Mouse (Mus musculus): ENCODE data around the gene Sez6. TPM values are rescaled to one million over a fixed set of nuclear protein-coding genes. Genes with fewer than 3 reads are reported as not detected.

The Sez6 gene
- polyA plus RNA-seq, 1 experiment from 2014 or later: 0.15 TPM

DNA sequence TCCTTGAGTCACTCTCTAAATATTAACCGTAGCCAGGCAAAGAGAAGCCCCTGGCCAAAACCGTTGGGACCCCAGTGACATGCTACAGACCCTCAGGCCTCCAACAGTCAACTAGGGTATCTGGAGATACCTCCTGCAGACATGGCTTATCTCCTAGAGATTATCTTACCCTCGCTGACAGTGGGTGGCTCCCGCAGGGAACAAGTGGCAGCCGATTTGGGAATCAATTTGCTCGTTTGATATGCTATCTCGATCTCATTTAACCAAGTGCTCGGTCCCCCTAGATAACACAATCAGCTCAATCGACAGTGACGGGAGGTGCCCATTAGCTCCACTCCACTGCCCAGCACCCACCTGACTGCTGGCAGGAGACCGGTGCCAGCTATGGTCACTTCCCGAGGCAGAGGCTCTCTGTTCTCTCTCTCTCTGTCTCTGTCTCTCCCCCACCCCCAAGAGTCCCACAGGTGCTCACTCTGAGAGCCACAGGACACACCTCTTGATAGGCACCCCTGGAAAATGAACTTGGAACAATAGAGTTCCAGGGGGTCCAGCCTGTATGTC is 19.6 kb downstream of the Sez6 start:
- Histone ChIP-seq H3K4me2 (ENCODE audit: low read length) (no peak overlapping the region), H3K36me3 (ENCODE audit: control insufficient read depth, insufficient read depth, low read length) (no peaks in the 10 kb centered on the region), H3K27me3 (ENCODE audit: control insufficient read depth, insufficient read depth, low read length) (peaks cover 50% of the 10 kb centered on the region), H3K4me3 (ENCODE audit: control insufficient read depth in 1 of 2, insufficient read depth in 1 of 2, low read depth in 1 of 2, low read length in 2 of 2) (no peak overlapping the region), H3K4me1 (ENCODE audit: control insufficient read depth in 2 of 2, insufficient read depth in 2 of 2, low read length in 2 of 2) (no peaks in the 10 kb centered on the region), H3K9ac (ENCODE audit: low read length) (no peak overlapping the region), H3K9me3 (ENCODE audit: control insufficient read depth, low read length) (no peaks in the 10 kb centered on the region), H3K27ac (replicated peaks in 1 of 2; ENCODE audit: control insufficient read depth in 1 of 2, insufficient read depth in 1 of 2, low read depth in 2 of 2, low read length in 2 of 2) (no peak overlapping the region)
- no peak for ATAC-seq (ENCODE audit: insufficient number of reproducible peaks, insufficient read depth, low FRiP score, low read depth)
- WGBS: 4% methylated on average over 12 of the region's 12 CpGs

DNA sequence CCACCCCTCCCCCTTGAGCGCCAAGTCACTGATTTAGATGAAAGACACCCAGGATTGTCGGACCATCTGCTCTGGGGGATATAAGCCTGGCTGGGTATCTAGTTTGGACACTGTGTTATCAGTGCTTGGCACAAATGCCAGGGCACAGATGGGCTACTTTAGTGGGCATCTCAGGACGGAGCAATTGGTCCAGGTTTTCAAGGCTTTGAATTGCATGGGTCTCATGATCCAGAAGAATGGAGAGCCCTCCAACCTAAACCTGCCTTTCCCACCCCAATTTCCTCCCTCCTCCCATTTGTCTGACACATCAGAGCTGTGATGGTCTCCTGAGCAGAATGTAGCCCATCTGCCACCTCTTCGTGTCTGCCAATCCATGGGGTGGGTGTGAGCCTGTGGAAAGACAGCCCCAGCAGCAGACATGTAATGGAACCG is 20.2 kb downstream of the Sez6 start:
- no peak overlapping the region for H3K27ac ChIP-seq (replicated peaks in 1 of 2; ENCODE audit: control insufficient read depth in 1 of 2, insufficient read depth in 1 of 2, low read depth in 2 of 2, low read length in 2 of 2)
- no peak for ATAC-seq (ENCODE audit: insufficient number of reproducible peaks, insufficient read depth, low FRiP score, low read depth)
- 29% methylated on average over 5 of the region's 5 CpGs for WGBS
- H3K4me1 ChIP-seq (ENCODE audit: control insufficient read depth in 2 of 2, insufficient read depth in 2 of 2, low read length in 2 of 2): no peaks in the 10 kb centered on the region
- no peaks in the 10 kb centered on the region for H3K9me3 ChIP-seq (ENCODE audit: control insufficient read depth, low read length)
- H3K4me3 ChIP-seq (ENCODE audit: control insufficient read depth in 1 of 2, insufficient read depth in 1 of 2, low read depth in 1 of 2, low read length in 2 of 2): no peak overlapping the region
- H3K4me2 ChIP-seq (ENCODE audit: low read length): no peak overlapping the region
- H3K36me3 ChIP-seq (ENCODE audit: control insufficient read depth, insufficient read depth, low read length): no peaks in the 10 kb centered on the region
- no peak overlapping the region for H3K9ac ChIP-seq (ENCODE audit: low read length)
- peaks cover 49% of the 10 kb centered on the region for H3K27me3 ChIP-seq (ENCODE audit: control insufficient read depth, insufficient read depth, low read length)

DNA sequence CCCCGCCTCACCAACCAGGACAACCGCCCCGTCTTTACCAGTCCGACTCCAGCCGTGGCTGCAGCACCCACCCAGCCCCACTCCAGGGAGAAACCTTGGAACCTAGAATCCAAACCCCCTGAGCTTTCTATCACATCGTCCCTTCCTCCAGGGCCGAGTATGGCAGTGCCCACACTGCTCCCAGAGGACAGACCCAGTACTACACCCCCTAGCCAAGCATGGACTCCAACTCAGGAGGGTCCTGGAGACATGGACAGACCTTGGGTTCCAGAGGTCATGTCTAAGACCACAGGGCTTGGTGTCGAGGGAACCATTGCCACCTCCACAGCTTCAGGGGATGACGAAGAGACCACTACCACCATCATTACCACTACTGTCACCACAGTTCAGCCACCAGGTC is 23.1 kb downstream of the Sez6 start:
- ATAC-seq (ENCODE audit: insufficient number of reproducible peaks, insufficient read depth, low FRiP score, low read depth): no peak
- H3K27me3 ChIP-seq (ENCODE audit: control insufficient read depth, insufficient read depth, low read length): peaks cover 32% of the 10 kb centered on the region

DNA sequence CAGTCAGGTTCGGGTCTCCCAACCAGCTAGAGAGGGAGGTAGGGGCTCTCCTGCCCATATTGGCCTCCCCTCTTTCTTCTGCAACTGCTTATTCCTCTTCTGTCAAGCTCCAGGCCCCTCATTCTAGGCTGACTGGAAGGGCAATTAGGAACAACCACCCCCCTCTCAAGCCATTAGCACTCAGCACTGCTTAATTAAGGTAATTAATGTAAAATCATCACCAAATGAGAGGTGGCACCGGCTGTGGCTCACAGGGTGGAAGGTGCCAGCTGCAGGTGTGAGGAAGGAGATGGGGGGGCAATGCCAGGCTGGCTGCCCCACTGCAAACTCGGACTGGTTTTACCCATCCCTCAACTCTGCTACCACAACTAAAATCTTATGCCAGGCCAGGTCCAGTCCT is 25.8 kb downstream of the Sez6 start:
- H3K27me3 ChIP-seq (ENCODE audit: control insufficient read depth, insufficient read depth, low read length): peaks cover 11% of the 10 kb centered on the region; the same call in 1 of the 2 replicates
- no peaks in the 10 kb centered on the region for H3K36me3 ChIP-seq (ENCODE audit: control insufficient read depth, insufficient read depth, low read length)
- H3K4me3 ChIP-seq (ENCODE audit: control insufficient read depth in 1 of 2, insufficient read depth in 1 of 2, low read depth in 1 of 2, low read length in 2 of 2): no peak overlapping the region
- no peak overlapping the region for H3K27ac ChIP-seq (replicated peaks in 1 of 2; ENCODE audit: control insufficient read depth in 1 of 2, insufficient read depth in 1 of 2, low read depth in 2 of 2, low read length in 2 of 2)
- no peak for ATAC-seq (ENCODE audit: insufficient number of reproducible peaks, insufficient read depth, low FRiP score, low read depth)
- peaks cover 3 to 9% of the 10 kb centered on the region in 2 experiments; a peak in 1 of 4 replicates for H3K4me1 ChIP-seq (ENCODE audit: control insufficient read depth in 2 of 2, insufficient read depth in 2 of 2, low read length in 2 of 2)
- H3K9me3 ChIP-seq (ENCODE audit: control insufficient read depth, low read length): no peaks in the 10 kb centered on the region
- WGBS: 50% methylated on average over 3 of the region's 3 CpGs
- H3K9ac ChIP-seq (ENCODE audit: low read length): no peak overlapping the region
- H3K4me2 ChIP-seq (ENCODE audit: low read length): no peak overlapping the region

More for the DNA sequence above, 23.1 kb downstream of the Sez6 start:
- 32% methylated on average over 9 of the region's 9 CpGs for WGBS
- Histone ChIP-seq H3K9ac (ENCODE audit: low read length) (no peak overlapping the region), H3K9me3 (ENCODE audit: control insufficient read depth, low read length) (no peaks in the 10 kb centered on the region), H3K4me3 (ENCODE audit: control insufficient read depth in 1 of 2, insufficient read depth in 1 of 2, low read depth in 1 of 2, low read length in 2 of 2) (no peak overlapping the region), H3K4me1 (ENCODE audit: control insufficient read depth in 2 of 2, insufficient read depth in 2 of 2, low read length in 2 of 2) (no peaks in the 10 kb centered on the region), H3K27ac (replicated peaks in 1 of 2; ENCODE audit: control insufficient read depth in 1 of 2, insufficient read depth in 1 of 2, low read depth in 2 of 2, low read length in 2 of 2) (no peak overlapping the region), H3K36me3 (ENCODE audit: control insufficient read depth, insufficient read depth, low read length) (no peaks in the 10 kb centered on the region), H3K4me2 (ENCODE audit: low read length) (no peak overlapping the region)

DNA sequence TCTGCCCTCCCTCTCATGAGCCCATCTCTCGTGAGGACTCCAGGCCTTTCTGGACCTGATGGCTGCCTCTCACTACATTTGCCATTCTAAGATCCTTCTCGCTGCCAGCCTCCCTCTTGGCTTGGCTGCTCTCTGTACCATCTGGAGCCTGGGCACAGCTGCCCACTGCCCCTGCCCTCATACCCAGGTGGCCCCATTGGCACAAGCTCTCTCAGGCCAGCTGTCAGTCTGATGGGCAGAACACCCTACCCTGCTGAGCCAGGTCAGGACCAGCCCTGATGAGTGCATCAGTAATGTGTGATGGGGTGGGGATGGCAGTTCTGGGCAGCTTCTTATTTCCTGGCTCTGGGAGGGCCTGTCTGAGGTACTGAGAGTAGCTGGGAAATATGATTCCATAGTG is 27.7 kb downstream of the Sez6 start:
- Histone ChIP-seq H3K27ac (replicated peaks in 1 of 2; ENCODE audit: control insufficient read depth in 1 of 2, insufficient read depth in 1 of 2, low read depth in 2 of 2, low read length in 2 of 2) (no peak overlapping the region), H3K36me3 (ENCODE audit: control insufficient read depth, insufficient read depth, low read length) (no peaks in the 10 kb centered on the region)

DNA sequence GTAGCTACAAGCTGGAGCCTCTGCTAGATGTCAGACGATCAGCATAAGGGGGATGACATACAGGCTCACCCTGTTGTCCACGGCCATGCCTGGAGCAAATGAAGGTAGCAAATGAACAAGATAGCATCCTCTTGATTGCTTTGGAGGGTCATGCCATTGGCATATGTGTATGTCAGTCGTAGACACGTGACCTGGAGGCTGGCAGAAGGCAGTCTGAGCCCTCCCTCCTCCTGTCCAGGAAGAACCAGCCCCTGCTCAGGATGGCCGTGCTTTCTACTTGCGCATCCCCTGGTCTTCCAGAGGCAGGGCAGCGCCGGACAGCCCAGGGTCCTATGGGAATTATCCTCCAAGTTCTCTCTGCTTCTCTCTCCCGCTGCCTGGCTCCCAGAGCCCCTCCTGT is 28.3 kb downstream of the Sez6 start:
- Histone ChIP-seq H3K36me3 (ENCODE audit: control insufficient read depth, insufficient read depth, low read length) (no peaks in the 10 kb centered on the region), H3K4me2 (ENCODE audit: low read length) (no peak overlapping the region), H3K9me3 (ENCODE audit: control insufficient read depth, low read length) (no peaks in the 10 kb centered on the region), H3K27me3 (ENCODE audit: control insufficient read depth, insufficient read depth, low read length) (0 out of 2 replicates have a peak, but pooled peaks cover 6% of the 10 kb centered on the region), H3K9ac (ENCODE audit: low read length) (no peak overlapping the region), H3K4me1 (ENCODE audit: control insufficient read depth in 2 of 2, insufficient read depth in 2 of 2, low read length in 2 of 2) (peaks cover 3 to 9% of the 10 kb centered on the region in 2 experiments; a peak in 1 of 4 replicates), H3K27ac (replicated peaks in 1 of 2; ENCODE audit: control insufficient read depth in 1 of 2, insufficient read depth in 1 of 2, low read depth in 2 of 2, low read length in 2 of 2) (no peak overlapping the region), H3K4me3 (ENCODE audit: control insufficient read depth in 1 of 2, insufficient read depth in 1 of 2, low read depth in 1 of 2, low read length in 2 of 2) (no peak overlapping the region)
- 40% methylated on average over 9 of the region's 9 CpGs for WGBS
- no peak for ATAC-seq (ENCODE audit: insufficient number of reproducible peaks, insufficient read depth, low FRiP score, low read depth)

More for the DNA sequence above, 27.7 kb downstream of the Sez6 start:
- Histone ChIP-seq H3K9me3 (ENCODE audit: control insufficient read depth, low read length) (no peaks in the 10 kb centered on the region), H3K4me3 (ENCODE audit: control insufficient read depth in 1 of 2, insufficient read depth in 1 of 2, low read depth in 1 of 2, low read length in 2 of 2) (no peak overlapping the region), H3K4me1 (ENCODE audit: control insufficient read depth in 2 of 2, insufficient read depth in 2 of 2, low read length in 2 of 2) (peaks cover 3 to 9% of the 10 kb centered on the region in 2 experiments; a peak in 1 of 4 replicates), H3K9ac (ENCODE audit: low read length) (no peak overlapping the region), H3K27me3 (ENCODE audit: control insufficient read depth, insufficient read depth, low read length) (0 out of 2 replicates have a peak, but pooled peaks cover 6% of the 10 kb centered on the region), H3K4me2 (ENCODE audit: low read length) (no peak overlapping the region)
- WGBS: 88% methylated on average over 2 of the region's 2 CpGs
- no peak for ATAC-seq (ENCODE audit: insufficient number of reproducible peaks, insufficient read depth, low FRiP score, low read depth)

DNA sequence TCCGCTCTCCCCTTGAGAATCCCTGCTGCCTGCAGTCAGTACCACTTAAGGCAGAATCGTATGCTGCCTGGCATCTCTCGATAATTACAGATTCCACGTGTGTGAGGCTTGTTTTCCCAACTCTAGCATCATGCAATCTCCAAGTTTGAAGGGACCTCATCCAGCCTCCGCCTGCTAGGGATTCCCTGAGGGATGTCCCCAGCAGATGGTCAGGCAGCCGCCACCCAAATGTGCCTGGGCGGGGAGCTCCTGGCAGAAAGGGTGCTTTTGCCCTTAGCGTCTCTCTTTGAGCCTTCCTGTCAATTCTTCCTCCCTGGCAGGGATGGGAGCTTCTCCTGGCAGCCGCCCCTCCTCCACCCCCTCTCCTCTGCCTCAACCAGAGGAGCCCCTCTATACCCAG is 29.6 kb downstream of the Sez6 start:
- Histone ChIP-seq H3K9ac (ENCODE audit: low read length) (no peak overlapping the region), H3K4me2 (ENCODE audit: low read length) (no peak overlapping the region), H3K27ac (replicated peaks in 1 of 2; ENCODE audit: control insufficient read depth in 1 of 2, insufficient read depth in 1 of 2, low read depth in 2 of 2, low read length in 2 of 2) (no peak overlapping the region), H3K36me3 (ENCODE audit: control insufficient read depth, insufficient read depth, low read length) (no peaks in the 10 kb centered on the region), H3K4me3 (ENCODE audit: control insufficient read depth in 1 of 2, insufficient read depth in 1 of 2, low read depth in 1 of 2, low read length in 2 of 2) (no peak overlapping the region), H3K4me1 (ENCODE audit: control insufficient read depth in 2 of 2, insufficient read depth in 2 of 2, low read length in 2 of 2) (peaks cover 14% of the 10 kb centered on the region in 2 experiments; a peak in 3 of 4 replicates), H3K9me3 (ENCODE audit: control insufficient read depth, low read length) (no peaks in the 10 kb centered on the region), H3K27me3 (ENCODE audit: control insufficient read depth, insufficient read depth, low read length) (0 out of 2 replicates have a peak, but pooled peaks cover 6% of the 10 kb centered on the region)
- ATAC-seq (ENCODE audit: insufficient number of reproducible peaks, insufficient read depth, low FRiP score, low read depth): no peak
- 65% methylated on average over 9 of the region's 9 CpGs for WGBS

DNA sequence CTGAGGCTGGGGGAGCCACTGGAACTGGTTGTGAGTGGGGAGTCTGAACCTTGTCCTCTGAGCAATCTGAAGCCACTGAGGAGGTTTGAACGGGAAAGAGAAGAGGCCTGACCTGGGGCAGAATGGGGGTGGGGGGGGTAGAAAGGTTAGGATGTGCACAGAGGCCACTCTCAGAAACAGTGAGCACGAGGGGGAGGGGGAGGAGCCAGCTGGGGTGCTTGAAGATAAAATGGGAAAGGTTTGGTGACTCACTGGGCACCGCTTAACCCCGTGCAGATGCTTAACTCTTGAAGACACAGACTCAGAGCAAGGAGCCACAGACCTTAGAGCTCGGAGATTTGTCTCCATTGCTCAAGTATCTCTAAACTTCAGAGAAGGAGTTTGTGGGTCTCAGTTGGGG is 30.3 kb downstream of the Sez6 start:
- no peak overlapping the region for H3K27ac ChIP-seq (replicated peaks in 1 of 2; ENCODE audit: control insufficient read depth in 1 of 2, insufficient read depth in 1 of 2, low read depth in 2 of 2, low read length in 2 of 2)
- no peaks in the 10 kb centered on the region for H3K36me3 ChIP-seq (ENCODE audit: control insufficient read depth, insufficient read depth, low read length)
- ATAC-seq (ENCODE audit: insufficient number of reproducible peaks, insufficient read depth, low FRiP score, low read depth): no peak
- 22% methylated on average over 5 of the region's 5 CpGs for WGBS
- no peaks in the 10 kb centered on the region for H3K9me3 ChIP-seq (ENCODE audit: control insufficient read depth, low read length)
- H3K27me3 ChIP-seq (ENCODE audit: control insufficient read depth, insufficient read depth, low read length): 0 out of 2 replicates have a peak, but pooled peaks cover 6% of the 10 kb centered on the region
- H3K4me2 ChIP-seq (ENCODE audit: low read length): no peak overlapping the region
- H3K4me1 ChIP-seq (ENCODE audit: control insufficient read depth in 2 of 2, insufficient read depth in 2 of 2, low read length in 2 of 2): peaks cover 16 to 18% of the 10 kb centered on the region in 2 experiments; a peak in 3 of 4 replicates
- H3K4me3 ChIP-seq (ENCODE audit: control insufficient read depth in 1 of 2, insufficient read depth in 1 of 2, low read depth in 1 of 2, low read length in 2 of 2): no peak overlapping the region
- H3K9ac ChIP-seq (ENCODE audit: low read length): no peak overlapping the region

Measured in heart, embryonic 14.5 days (tissue).